In genomic region chr17:84681670-84682069, GRCm38 (mm10) we compare ENCODE assay signal across 35 mouse cellular contexts. TPM values are rescaled to one million over a fixed set of nuclear protein-coding genes. Genes with fewer than 3 reads are reported as not detected.
DNase-seq lines count a peak whose midpoint lies in the region; ATAC-seq and TF ChIP-seq lines count a peak whose summit lies in the region.
"Had no signal": no experiment of that assay in that cellular context is flagged by ENCODE, and none has a peak within 500 bp of the region (broad histone marks: within the 10 kb centered on the region; RNA-seq: fewer than 3 reads in every experiment).

No protein-coding gene starts in this region.

- no peak for ATAC-seq in forebrain, embryonic 14.5 days
- ATAC-seq in forebrain, embryonic 13.5 days = no peak
- no peak for ATAC-seq in liver, postnatal 0 days
- ATAC-seq in liver, embryonic 11.5 days (replicated peaks; ENCODE audit: low FRiP score) = no peak
- ATAC-seq: midbrain, embryonic 16.5 days had no signal

- no peaks in the 10 kb centered on the region for H3K27me3 ChIP-seq in forebrain, embryonic 14.5 days (replicated peaks; ENCODE audit: control insufficient read depth, insufficient read depth, low read length)
- H3K27me3 ChIP-seq in forebrain, embryonic 13.5 days = peaks cover 7% of the 10 kb centered on the region; the same call in 1 of the 2 replicates
- no peaks in the 10 kb centered on the region for H3K27me3 ChIP-seq in liver, postnatal 0 days (ENCODE audit: insufficient read depth, low read length)
- peaks cover 6% of the 10 kb centered on the region; the same call in 1 of the 2 replicates for H3K27me3 ChIP-seq in liver, embryonic 11.5 days (replicated peaks; ENCODE audit: control insufficient read depth, insufficient read depth, low read length)
- H3K27me3 ChIP-seq: embryonic facial prominence, embryonic 12.5 days; heart, embryonic 13.5 days; kidney, embryonic 15.5 days; lung, embryonic 15.5 days had no signal

- peak; percentile 25 for DNase-seq in forebrain, embryonic 14.5 days (ENCODE audit: low spot score)
- DNase-seq in layer of hippocampus, adult 9-10 months (ENCODE audit: low spot score) = peak; percentile 12
- DNase-seq in layer of hippocampus, adult 2 months (ENCODE audit: low spot score in 2 of 2) = no peak
- no peak for DNase-seq in liver, postnatal 0 days
- DNase-seq in liver, embryonic 11.5 days (ENCODE audit: low spot score) = no peak
- DNase-seq in cerebellum, postnatal 4 days (ENCODE audit: low spot score in 2 of 2) = no peak
- DNase-seq: adrenal gland, postnatal 10 days; cerebellum, adult 11 months; cerebellum, adult 9-10 months; cerebellum, postnatal 36 days; embryo, embryonic 11 days; heart, adult 2 months; heart, postnatal 10 days; kidney, adult 18-20 months; kidney, postnatal 25 days had no signal

- no peak for TF ChIP-seq EP300 in liver, postnatal 0 days (IDR thresholded peaks at IDR 0.05; ENCODE audit: low read depth)

- no peak overlapping the region for H3K9ac ChIP-seq in forebrain, embryonic 14.5 days (ENCODE audit: low read length)
- no peak overlapping the region for H3K9ac ChIP-seq in forebrain, embryonic 13.5 days
- H3K9ac ChIP-seq in liver, postnatal 0 days (replicated peaks) = no peak overlapping the region
- no peak overlapping the region for H3K9ac ChIP-seq in liver, embryonic 11.5 days (ENCODE audit: low read depth, low read length)
- H3K9ac ChIP-seq: embryonic facial prominence, embryonic 12.5 days; heart, embryonic 13.5 days; hindbrain, embryonic 14.5 days; kidney, embryonic 15.5 days; liver, embryonic 15.5 days; lung, embryonic 15.5 days had no signal

- no peaks in the 10 kb centered on the region for H3K36me3 ChIP-seq in forebrain, embryonic 14.5 days (ENCODE audit: control insufficient read depth, insufficient read depth, low read length)
- H3K36me3 ChIP-seq in forebrain, embryonic 13.5 days (ENCODE audit: poor library complexity, severe bottlenecking) = no peaks in the 10 kb centered on the region
- no peaks in the 10 kb centered on the region for H3K36me3 ChIP-seq in liver, postnatal 0 days (replicated peaks; ENCODE audit: insufficient read depth, low read length)
- no peaks in the 10 kb centered on the region for H3K36me3 ChIP-seq in liver, embryonic 11.5 days (ENCODE audit: control insufficient read depth, insufficient read depth, low read length)
- H3K36me3 ChIP-seq: embryonic facial prominence, embryonic 12.5 days; heart, embryonic 13.5 days; kidney, embryonic 15.5 days; liver, embryonic 15.5 days; lung, embryonic 15.5 days had no signal

- WGBS in forebrain, embryonic 14.5 days = 83% methylated on average over 3 of the region's 3 CpGs
- WGBS in forebrain, embryonic 13.5 days = 83% methylated on average over 3 of the region's 3 CpGs
- WGBS in liver, postnatal 0 days (ENCODE audit: insufficient replicate concordance) = 77% methylated on average over 3 of the region's 3 CpGs
- WGBS in liver, embryonic 11.5 days = 72% methylated on average over 3 of the region's 3 CpGs

- no peak for TF ChIP-seq CTCF in layer of hippocampus, adult 2 months (conservative IDR thresholded peaks at IDR 0.05)
- TF ChIP-seq CTCF in liver, postnatal 0 days (IDR thresholded peaks at IDR 0.05; ENCODE audit: low read depth) = no peak

- no peaks in the 10 kb centered on the region for H3K9me3 ChIP-seq in forebrain, embryonic 14.5 days (replicated peaks; ENCODE audit: control insufficient read depth, low read length)
- H3K9me3 ChIP-seq in forebrain, embryonic 13.5 days (replicated peaks) = no peaks in the 10 kb centered on the region
- H3K9me3 ChIP-seq in liver, postnatal 0 days (ENCODE audit: low read length) = no peaks in the 10 kb centered on the region
- no peaks in the 10 kb centered on the region for H3K9me3 ChIP-seq in liver, embryonic 11.5 days (ENCODE audit: control insufficient read depth, low read length)
- H3K9me3 ChIP-seq: embryonic facial prominence, embryonic 12.5 days; heart, embryonic 13.5 days; kidney, embryonic 15.5 days; liver, embryonic 15.5 days; lung, embryonic 15.5 days had no signal

- no peak overlapping the region for H3K4me2 ChIP-seq in forebrain, embryonic 14.5 days (ENCODE audit: low read length)
- H3K4me2 ChIP-seq in forebrain, embryonic 13.5 days = no peak overlapping the region
- peak overlapping the region; percentile 52 for H3K4me2 ChIP-seq in liver, postnatal 0 days (ENCODE audit: low read depth, low read length)
- H3K4me2 ChIP-seq in liver, embryonic 11.5 days = no peak overlapping the region
- H3K4me2 ChIP-seq: embryonic facial prominence, embryonic 12.5 days; heart, embryonic 13.5 days; hindbrain, embryonic 14.5 days; kidney, embryonic 15.5 days; liver, embryonic 15.5 days; lung, embryonic 15.5 days; midbrain, embryonic 11.5 days had no signal

- H3K4me3 ChIP-seq in forebrain, embryonic 14.5 days (ENCODE audit: low read depth, low read length) = no peak overlapping the region
- no peak overlapping the region for H3K4me3 ChIP-seq in forebrain, embryonic 13.5 days
- H3K4me3 ChIP-seq in layer of hippocampus, adult 2 months = no peak overlapping the region
- 0 out of 2 replicates have a peak overlapping the region, but pooled peaks have one; percentile 15 for H3K4me3 ChIP-seq in liver, postnatal 0 days (ENCODE audit: low read depth, low read length)
- H3K4me3 ChIP-seq in liver, embryonic 11.5 days (ENCODE audit: low read depth, low read length) = no peak overlapping the region
- H3K4me3 ChIP-seq: embryonic facial prominence, embryonic 12.5 days; heart, adult 2 months; heart, embryonic 13.5 days; kidney, embryonic 15.5 days; liver, embryonic 15.5 days; lung, embryonic 15.5 days had no signal

- no peak overlapping the region for H3K27ac ChIP-seq in forebrain, embryonic 14.5 days (ENCODE audit: low read depth, low read length)
- no peak overlapping the region for H3K27ac ChIP-seq in forebrain, embryonic 13.5 days
- no peak overlapping the region for H3K27ac ChIP-seq in layer of hippocampus, adult 2 months
- H3K27ac ChIP-seq in liver, postnatal 0 days (ENCODE audit: low read depth) = no peak overlapping the region
- H3K27ac ChIP-seq in liver, embryonic 11.5 days (ENCODE audit: low read depth, low read length) = no peak overlapping the region
- H3K27ac ChIP-seq: embryonic facial prominence, embryonic 12.5 days; heart, adult 2 months; heart, embryonic 13.5 days; hindbrain, embryonic 14.5 days; kidney, embryonic 15.5 days; liver, embryonic 15.5 days; lung, embryonic 15.5 days had no signal

- H3K4me1 ChIP-seq in forebrain, embryonic 14.5 days (ENCODE audit: control insufficient read depth, insufficient read depth, low read length) = no peaks in the 10 kb centered on the region
- H3K4me1 ChIP-seq in forebrain, embryonic 13.5 days = no peaks in the 10 kb centered on the region
- peaks cover 4% of the 10 kb centered on the region; the same call in 1 of the 2 replicates for H3K4me1 ChIP-seq in liver, postnatal 0 days (ENCODE audit: insufficient read depth)
- H3K4me1 ChIP-seq in liver, embryonic 11.5 days (replicated peaks; ENCODE audit: control insufficient read depth, insufficient read depth, low read length) = no peaks in the 10 kb centered on the region

RNA-seq across cellular contexts. Expression of gene Abcg5, which starts 1.1 kb away (rescaled TPM):
- 3.6 and 4.1 TPM in 2 replicates for polyA plus RNA-seq in forebrain, embryonic 14.5 days (2014; fragmentation: Nextera tagmentation; extraction: Ambion mirVana)
- polyA plus RNA-seq in forebrain, embryonic 13.5 days (2015; fragmentation: Nextera tagmentation; extraction: Ambion mirVana) = 4.1 and 4.3 TPM in 2 replicates
- total RNA-seq in layer of hippocampus, adult 2 months (2021) = not detected
- 9.3 and 12.7 TPM in 2 replicates for polyA plus RNA-seq in liver, postnatal 0 days (2015; fragmentation: Nextera tagmentation; extraction: Ambion mirVana)
- polyA plus RNA-seq in liver, embryonic 11.5 days (2014; fragmentation: Nextera tagmentation; extraction: Ambion mirVana) = 0.18 and 0.53 TPM in 2 replicates
- total RNA-seq: CH12.LX; gastrocnemius, adult 8-10 months; gastrocnemius, postnatal 4 days; heart, adult 2 months; heart, postnatal 10 days; hematopoietic stem cell, adult 5-6 weeks; layer of hippocampus, adult 18-20 months; layer of hippocampus, postnatal 25 days; left cerebral cortex, postnatal 10 days; megakaryocyte, adult 5-6 weeks; neutrophil, adult 5-6 weeks had no signal
- polyA plus RNA-seq: C2C12; heart, adult 2 months had no signal

RNA-seq across cellular contexts. Expression of gene Abcg8, which starts 5.6 kb away (rescaled TPM):
- polyA plus RNA-seq in forebrain, embryonic 14.5 days (2014; fragmentation: Nextera tagmentation; extraction: Ambion mirVana) = 0.05 TPM in 1 of 2 replicates, not detected in the other
- polyA plus RNA-seq in forebrain, embryonic 13.5 days (2015; fragmentation: Nextera tagmentation; extraction: Ambion mirVana) = 0.09 and 0.37 TPM in 2 replicates
- total RNA-seq in layer of hippocampus, adult 2 months (2021) = not detected
- 5.6 and 7.4 TPM in 2 replicates for polyA plus RNA-seq in liver, postnatal 0 days (2015; fragmentation: Nextera tagmentation; extraction: Ambion mirVana)
- 0.10 and 0.14 TPM in 2 replicates for polyA plus RNA-seq in liver, embryonic 11.5 days (2014; fragmentation: Nextera tagmentation; extraction: Ambion mirVana)
- total RNA-seq: heart, adult 2 months; heart, postnatal 10 days; hematopoietic stem cell, adult 5-6 weeks; layer of hippocampus, adult 18-20 months; layer of hippocampus, postnatal 25 days; left cerebral cortex, postnatal 10 days; megakaryocyte, adult 5-6 weeks; neutrophil, adult 5-6 weeks had no signal
- polyA plus RNA-seq: C2C12; heart, adult 2 months; heart, embryonic 13.5 days; lung, embryonic 15.5 days; midbrain, embryonic 11.5 days; neural tube, embryonic 11.5 days had no signal

RNA-seq across cellular contexts. Expression of gene Dync2li1, which starts 55.4 kb away (rescaled TPM):
- polyA plus RNA-seq in forebrain, embryonic 14.5 days (2014; fragmentation: Nextera tagmentation; extraction: Ambion mirVana) = 42.5 and 43.3 TPM in 2 replicates
- 30.6 and 35.9 TPM in 2 replicates for polyA plus RNA-seq in forebrain, embryonic 13.5 days (2015; fragmentation: Nextera tagmentation; extraction: Ambion mirVana)
- 10 to 100 TPM; 20.5 to 22.5 TPM for total RNA-seq in layer of hippocampus, adult 2 months (2021)
- 2.4 and 3.4 TPM in 2 replicates for polyA plus RNA-seq in liver, postnatal 0 days (2015; fragmentation: Nextera tagmentation; extraction: Ambion mirVana)
- 7.1 and 8.9 TPM in 2 replicates for polyA plus RNA-seq in liver, embryonic 11.5 days (2014; fragmentation: Nextera tagmentation; extraction: Ambion mirVana)

Comparison
In these comparisons a context has a peak if more than half of its experiments do, and no peak if none do; other contexts are left out.
1. DNase-seq: peak in forebrain, embryonic 14.5 days (single experiment) and layer of hippocampus, adult 9-10 months (single experiment); none in layer of hippocampus, adult 2 months (0 of 2), liver, postnatal 0 days (single experiment), liver, embryonic 11.5 days (single experiment) and cerebellum, postnatal 4 days (0 of 2).